Mouse (Mus musculus) adrenal gland, postnatal 25 days (tissue): ENCODE measurements around the gene Syne2. TPM values are rescaled to one million over a fixed set of nuclear protein-coding genes. Genes with fewer than 3 reads are reported as not detected.

Experiments
- DNase-seq: peaks from one replicate; pipeline ENCODE4 v3.0.0; 2021; ENCODE audit warnings: mixed read lengths
- total RNA-seq: library from RNA; stranded (reverse); gene quantifications from 2 replicates; pipeline ENCODE4 v1.2.3, GENCODE M21; 2021

Gene Syne2
- total RNA-seq, 1 experiment from 2014 or later = 67.7 TPM

- DNase-seq = no peak
These were observed 231.4 kb downstream of the Syne2 start for GRCm38 (mm10) chr12:76049343-76049742.

GRCm38 (mm10) chr12:76051879-76052278 lies 233.9 kb downstream of the Syne2 start:
- no peak for DNase-seq

GRCm38 (mm10) chr12:76054653-76055052 lies 236.7 kb downstream of the Syne2 start:
- DNase-seq = no peak

GRCm38 (mm10) chr12:76063001-76063400 lies 245.1 kb downstream of the Syne2 start:
- no peak for DNase-seq

- DNase-seq = no peak
These were observed 252.5 kb downstream of the Syne2 start for GRCm38 (mm10) chr12:76070386-76070785.

- no peak for DNase-seq
These were observed 254.3 kb downstream of the Syne2 start for GRCm38 (mm10) chr12:76071935-76072849.

GRCm38 (mm10) chr12:76073066-76073826 lies 255.3 kb downstream of the Syne2 start:
- DNase-seq = no peak

GRCm38 (mm10) chr12:76073981-76074380 lies 256.0 kb downstream of the Syne2 start:
- no peak for DNase-seq

- no peak for DNase-seq
These were observed 263.1 kb downstream of the Syne2 start for GRCm38 (mm10) chr12:76080876-76081556.

GRCm38 (mm10) chr12:76081557-76082211 lies 263.8 kb downstream of the Syne2 start:
- peak; percentile 43 for DNase-seq

GRCm38 (mm10) chr12:76085066-76085465 lies 267.1 kb downstream of the Syne2 start:
- no peak for DNase-seq

GRCm38 (mm10) chr12:76085956-76086905 lies 268.3 kb downstream of the Syne2 start:
- DNase-seq = no peak

- DNase-seq = no peak
These were observed 269.1 kb downstream of the Syne2 start for GRCm38 (mm10) chr12:76087025-76087424.

GRCm38 (mm10) chr12:76092789-76093466 lies 275.0 kb downstream of the Syne2 start:
- DNase-seq = no peak

- no peak for DNase-seq
These were observed 276.0 kb downstream of the Syne2 start for GRCm38 (mm10) chr12:76093613-76094588.

- no peak for DNase-seq
These were observed 277.4 kb downstream of the Syne2 start for GRCm38 (mm10) chr12:76095117-76096035.

GRCm38 (mm10) chr12:76102621-76103020 lies 284.7 kb downstream of the Syne2 start:
- no peak for DNase-seq
